Mouse (Mus musculus): ENCODE results near the gene Olfr108. TPM values are rescaled to one million over a fixed set of nuclear protein-coding genes. Genes with fewer than 3 reads are reported as not detected.
A peak's percentile ranks its signal among the peaks of the same experiment; 100 is the strongest.

The Olfr108 gene
- polyA plus RNA-seq (2012; rRNA removed): not detected in 2 replicates

GRCm38 (mm10) chr17:37445180-37445579 lies at the start of gene Olfr108:
Gene Olfr108, plus strand, starts transcription at chr17:37445480.
- TF ChIP-seq POLR2A (IDR thresholded peaks at IDR 0.05; ENCODE audit: control insufficient read depth, extremely low read depth, insufficient read depth, low read length, poor library complexity) (no peak), CTCF (IDR thresholded peaks at IDR 0.05; ENCODE audit: borderline replicate concordance, control insufficient read depth, extremely low read depth, insufficient read depth, low read length, poor library complexity) (no peak)
- Histone ChIP-seq H3K36me3 (ENCODE audit: control insufficient read depth, insufficient read depth, low read length) (no peaks in the 10 kb centered on the region), H3K4me3 (ENCODE audit: control insufficient read depth, insufficient read depth, low read length) (no peak within 1 kb of the TSS), H3K27me3 (ENCODE audit: control insufficient read depth, insufficient read depth, low read length) (no peaks in the 10 kb centered on the region), H3K4me1 (replicated peaks; ENCODE audit: control insufficient read depth, insufficient read depth, low read length) (no peaks in the 10 kb centered on the region), H3K27ac (ENCODE audit: control insufficient read depth, insufficient read depth, low read length) (no peak within 1 kb of the TSS)
- no peak for DNase-seq
- 88% methylated on average over 1 of the region's 1 CpGs for WGBS

GRCm38 (mm10) chr17:37398926-37399325 lies 46.4 kb upstream of the Olfr108 start, which contains the start of gene Olfr107:
Gene Olfr107, plus strand, starts transcription at chr17:37399226.
- H3K4me1 ChIP-seq (replicated peaks; ENCODE audit: control insufficient read depth, insufficient read depth, low read length): no peaks in the 10 kb centered on the region
- H3K27me3 ChIP-seq (ENCODE audit: control insufficient read depth, insufficient read depth, low read length): no peaks in the 10 kb centered on the region
- no peak within 1 kb of the TSS for H3K27ac ChIP-seq (ENCODE audit: control insufficient read depth, insufficient read depth, low read length)
- TF ChIP-seq POLR2A (IDR thresholded peaks at IDR 0.05; ENCODE audit: control insufficient read depth, extremely low read depth, insufficient read depth, low read length, poor library complexity): no peak
- TF ChIP-seq CTCF (IDR thresholded peaks at IDR 0.05; ENCODE audit: borderline replicate concordance, control insufficient read depth, extremely low read depth, insufficient read depth, low read length, poor library complexity): no peak
- WGBS: 78% methylated on average over 3 of the region's 3 CpGs
- no peak within 1 kb of the TSS for H3K4me3 ChIP-seq (ENCODE audit: control insufficient read depth, insufficient read depth, low read length)
- H3K36me3 ChIP-seq (ENCODE audit: control insufficient read depth, insufficient read depth, low read length): no peaks in the 10 kb centered on the region
- DNase-seq: no peak

GRCm38 (mm10) chr17:37413380-37413779 lies 31.9 kb upstream of the Olfr108 start:
- H3K36me3 ChIP-seq (ENCODE audit: control insufficient read depth, insufficient read depth, low read length): no peaks in the 10 kb centered on the region
- H3K27ac ChIP-seq (ENCODE audit: control insufficient read depth, insufficient read depth, low read length): no peak overlapping the region
- no peak overlapping the region for H3K4me3 ChIP-seq (ENCODE audit: control insufficient read depth, insufficient read depth, low read length)
- TF ChIP-seq POLR2A (IDR thresholded peaks at IDR 0.05; ENCODE audit: control insufficient read depth, extremely low read depth, insufficient read depth, low read length, poor library complexity): no peak
- no peak for TF ChIP-seq CTCF (IDR thresholded peaks at IDR 0.05; ENCODE audit: borderline replicate concordance, control insufficient read depth, extremely low read depth, insufficient read depth, low read length, poor library complexity)
- no peak for DNase-seq
- no peaks in the 10 kb centered on the region for H3K4me1 ChIP-seq (replicated peaks; ENCODE audit: control insufficient read depth, insufficient read depth, low read length)
- H3K27me3 ChIP-seq (ENCODE audit: control insufficient read depth, insufficient read depth, low read length): no peaks in the 10 kb centered on the region

- WGBS: 98% methylated on average over 1 of the region's 1 CpGs
- Histone ChIP-seq H3K36me3 (ENCODE audit: control insufficient read depth, insufficient read depth, low read length) (no peaks in the 10 kb centered on the region), H3K27ac (ENCODE audit: control insufficient read depth, insufficient read depth, low read length) (no peak within 1 kb of the TSS), H3K4me1 (replicated peaks; ENCODE audit: control insufficient read depth, insufficient read depth, low read length) (no peaks in the 10 kb centered on the region), H3K4me3 (ENCODE audit: control insufficient read depth, insufficient read depth, low read length) (no peak within 1 kb of the TSS), H3K27me3 (ENCODE audit: control insufficient read depth, insufficient read depth, low read length) (no peaks in the 10 kb centered on the region)
- TF ChIP-seq CTCF (IDR thresholded peaks at IDR 0.05; ENCODE audit: borderline replicate concordance, control insufficient read depth, extremely low read depth, insufficient read depth, low read length, poor library complexity) (no peak), POLR2A (IDR thresholded peaks at IDR 0.05; ENCODE audit: control insufficient read depth, extremely low read depth, insufficient read depth, low read length, poor library complexity) (no peak)
- DNase-seq: no peak
Measured at GRCm38 (mm10) chr17:37458616-37459015, 13.3 kb downstream of the Olfr108 start, which contains the start of gene Olfr109. Gene Olfr109, plus strand, starts transcription at chr17:37458916.

- Histone ChIP-seq H3K27me3 (ENCODE audit: control insufficient read depth, insufficient read depth, low read length) (no peaks in the 10 kb centered on the region), H3K4me3 (ENCODE audit: control insufficient read depth, insufficient read depth, low read length) (no peak within 1 kb of the TSS; the same call in 1 of the 2 replicates), H3K4me1 (replicated peaks; ENCODE audit: control insufficient read depth, insufficient read depth, low read length) (no peaks in the 10 kb centered on the region), H3K36me3 (ENCODE audit: control insufficient read depth, insufficient read depth, low read length) (no peaks in the 10 kb centered on the region), H3K27ac (ENCODE audit: control insufficient read depth, insufficient read depth, low read length) (peak within 1 kb of the TSS; percentile 51; the same call in 1 of the 2 replicates)
- no peak for DNase-seq
- 85% methylated on average over 2 of the region's 2 CpGs for WGBS
- TF ChIP-seq CTCF (IDR thresholded peaks at IDR 0.05; ENCODE audit: borderline replicate concordance, control insufficient read depth, extremely low read depth, insufficient read depth, low read length, poor library complexity): no peak
- TF ChIP-seq POLR2A (IDR thresholded peaks at IDR 0.05; ENCODE audit: control insufficient read depth, extremely low read depth, insufficient read depth, low read length, poor library complexity): no peak
Measured at GRCm38 (mm10) chr17:37483452-37483851, 38.2 kb downstream of the Olfr108 start, which contains the start of gene H2-M2. Gene H2-M2, minus strand, starts transcription at chr17:37483552.

GRCm38 (mm10) chr17:37491930-37492518 lies 46.7 kb downstream of the Olfr108 start, which contains the start of gene Olfr110:
Gene Olfr110, plus strand, starts transcription at chr17:37492468.
- 14% methylated on average over 1 of the region's 1 CpGs for WGBS

More at GRCm38 (mm10) chr17:37491930-37492518, 46.7 kb downstream of the Olfr108 start, which contains the start of gene Olfr110:
- no peaks in the 10 kb centered on the region for H3K36me3 ChIP-seq (ENCODE audit: control insufficient read depth, insufficient read depth, low read length)
- DNase-seq: no peak
- H3K4me3 ChIP-seq (ENCODE audit: control insufficient read depth, insufficient read depth, low read length): no peak within 1 kb of the TSS
- no peaks in the 10 kb centered on the region for H3K4me1 ChIP-seq (replicated peaks; ENCODE audit: control insufficient read depth, insufficient read depth, low read length)
- TF ChIP-seq POLR2A (IDR thresholded peaks at IDR 0.05; ENCODE audit: control insufficient read depth, extremely low read depth, insufficient read depth, low read length, poor library complexity) (no peak), CTCF (IDR thresholded peaks at IDR 0.05; ENCODE audit: borderline replicate concordance, control insufficient read depth, extremely low read depth, insufficient read depth, low read length, poor library complexity) (no peak)
- no peaks in the 10 kb centered on the region for H3K27me3 ChIP-seq (ENCODE audit: control insufficient read depth, insufficient read depth, low read length)
- H3K27ac ChIP-seq (ENCODE audit: control insufficient read depth, insufficient read depth, low read length): no peak within 1 kb of the TSS

Other genes with a start within 250 kb of the Olfr108 start
- not detected in 2 replicates for gene Olfr94, start 244.5 kb upstream of the Olfr108 start, polyA plus RNA-seq (2012; rRNA removed)
- gene Olfr95, start 232.4 kb upstream of the Olfr108 start, polyA plus RNA-seq (2012; rRNA removed): 0.03 TPM in 1 of 2 replicates, not detected in the other
- not detected in 2 replicates for gene Olfr96, start 225.3 kb upstream of the Olfr108 start, polyA plus RNA-seq (2012; rRNA removed)
- not detected in 2 replicates for gene Olfr97, start 208.2 kb upstream of the Olfr108 start, polyA plus RNA-seq (2012; rRNA removed)
- not detected in 2 replicates for gene Olfr98, start 181.7 kb upstream of the Olfr108 start, polyA plus RNA-seq (2012; rRNA removed)
- gene H2-M3, start 175.3 kb upstream of the Olfr108 start, polyA plus RNA-seq (2012; rRNA removed): 24.2 and 24.3 TPM in 2 replicates
- gene Olfr99, start 162.0 kb upstream of the Olfr108 start, polyA plus RNA-seq (2012; rRNA removed): not detected in 2 replicates
- not detected in 2 replicates for gene Olfr101, start 141.2 kb upstream of the Olfr108 start, polyA plus RNA-seq (2012; rRNA removed)
- 0.19 TPM in 1 of 2 replicates, not detected in the other for gene Olfr102, start 128.4 kb upstream of the Olfr108 start, polyA plus RNA-seq (2012; rRNA removed)
- not detected in 2 replicates for gene Olfr103, start 105.8 kb upstream of the Olfr108 start, polyA plus RNA-seq (2012; rRNA removed)
- gene Olfr104-ps, start 85.9 kb upstream of the Olfr108 start, polyA plus RNA-seq (2012; rRNA removed): not detected in 2 replicates
- not detected in 2 replicates for gene Olfr105-ps, start 66.4 kb upstream of the Olfr108 start, polyA plus RNA-seq (2012; rRNA removed)
- not detected in 2 replicates for gene Olfr106-ps, start 55.1 kb upstream of the Olfr108 start, polyA plus RNA-seq (2012; rRNA removed)
- gene Olfr107, start 46.3 kb upstream of the Olfr108 start, polyA plus RNA-seq (2012; rRNA removed): not detected in 2 replicates
- not detected in 2 replicates for gene Olfr109, start 13.4 kb downstream of the Olfr108 start, polyA plus RNA-seq (2012; rRNA removed)
- 20.8 and 24.8 TPM in 2 replicates for gene H2-M2, start 38.1 kb downstream of the Olfr108 start, polyA plus RNA-seq (2012; rRNA removed)
- 0.24 and 0.77 TPM in 2 replicates for gene Olfr110, start 47.0 kb downstream of the Olfr108 start, polyA plus RNA-seq (2012; rRNA removed)
- gene Olfr111, start 62.5 kb downstream of the Olfr108 start, polyA plus RNA-seq (2012; rRNA removed): 2.5 and 3.4 TPM in 2 replicates
- gene Olfr112, start 124.0 kb downstream of the Olfr108 start, polyA plus RNA-seq (2012; rRNA removed): not detected in 2 replicates
- not detected in 2 replicates for gene Olfr113, start 132.2 kb downstream of the Olfr108 start, polyA plus RNA-seq (2012; rRNA removed)
- gene Olfr114, start 147.3 kb downstream of the Olfr108 start, polyA plus RNA-seq (2012; rRNA removed): not detected in 2 replicates
- gene Olfr115, start 181.6 kb downstream of the Olfr108 start, polyA plus RNA-seq (2012; rRNA removed): not detected in 2 replicates
- gene Olfr116, start 181.7 kb downstream of the Olfr108 start, polyA plus RNA-seq (2012; rRNA removed): not detected in 2 replicates
- gene Olfr117, start 218.3 kb downstream of the Olfr108 start, polyA plus RNA-seq (2012; rRNA removed): not detected in 2 replicates
- not detected in 2 replicates for gene Olfr118, start 221.5 kb downstream of the Olfr108 start, polyA plus RNA-seq (2012; rRNA removed)

Measured in thymus, adult 2 months (tissue).